Mouse (Mus musculus) small intestine, adult 2 months (tissue): ENCODE measurements around the gene Mybpc2. TPM values are rescaled to one million over a fixed set of nuclear protein-coding genes. Genes with fewer than 3 reads are reported as not detected.
A peak's percentile ranks its signal among the peaks of the same experiment; 100 is the strongest.

Experiments used
- H3K27ac ChIP-seq: fragments of 200-500 bp; 2 replicates; pipeline ENCODE4 v1.5.1; 2012; ENCODE audit warnings: low read depth, low read length, control low read depth, inconsistent platforms; ENCODE audit not compliant: insufficient read depth
- H3K27me3 ChIP-seq: fragments of 200-500 bp; 2 replicates; pipeline ENCODE4 v1.6.1; 2012; ENCODE audit warnings: mild to moderate bottlenecking, moderate library complexity, low read length, inconsistent platforms; ENCODE audit not compliant: control insufficient read depth, insufficient read depth
- H3K36me3 ChIP-seq: fragments of 200-500 bp; 2 replicates; pipeline ENCODE4 v1.6.1; 2012; ENCODE audit warnings: mild to moderate bottlenecking, low read length, control low read depth, inconsistent platforms; ENCODE audit not compliant: control insufficient read depth, insufficient read depth
- H3K4me1 ChIP-seq: fragments of 200-500 bp; 2 replicates; pipeline ENCODE4 v1.6.1; 2012; ENCODE audit warnings: low read length, inconsistent platforms, mixed read lengths; ENCODE audit not compliant: control insufficient read depth, insufficient read depth, insufficient read length
- H3K4me3 ChIP-seq: fragments of 200-500 bp; 2 replicates; pipeline ENCODE4 v1.5.1; 2012; ENCODE audit warnings: low read depth, mild to moderate bottlenecking, control low read depth, inconsistent platforms, low read length, moderate library complexity
- CTCF ChIP-seq: fragments of 200-500 bp; IDR thresholded peaks from 2 replicates; pipeline ENCODE4 v1.5.1; 2012; ENCODE audit warnings: low read depth, mild to moderate bottlenecking, control low read depth, inconsistent platforms, low read length, moderate library complexity, mixed read lengths; ENCODE audit not compliant: insufficient replicate concordance, insufficient read length; ENCODE audit errors: extremely low read depth
- POLR2A ChIP-seq: fragments of 200-500 bp; IDR thresholded peaks from 2 replicates; pipeline ENCODE4 v1.6.1; 2012; ENCODE audit warnings: low read depth, mild to moderate bottlenecking, control low read depth, inconsistent platforms, low read length, moderate library complexity
- WGBS: fragments of 180-500 bp; shearing (Covaris S2); methylation state at CpG from one replicate; pipeline ENCODE4 v1.1.7; 2018; 5-methylcytosine and 5-hydroxymethylcytosine counted together
- polyA plus RNA-seq: library from polyadenylated mRNA; depleted of rRNA; stranded (reverse); fragments of >200 nt; gene quantifications from 2 replicates; pipeline ENCODE4 v1.2.3, GENCODE M21; 2012; rRNA removed

Mybpc2 gene
- polyA plus RNA-seq, 1 experiment, result 0.13 TPM

GRCm38 (mm10) chr7:44462218-44463055 lies 62.0 kb downstream of the Mybpc2 start:
- WGBS, result 10% methylated on average over 76 of the region's 77 CpGs
- Histone ChIP-seq H3K4me1 (peaks cover 3% of the 10 kb centered on the region), H3K27me3 (peaks cover 24% of the 10 kb centered on the region), H3K27ac (no peak overlapping the region), H3K36me3 (no peaks in the 10 kb centered on the region), H3K4me3 (no peak overlapping the region)
- no peak for TF ChIP-seq POLR2A
- peak; percentile 27; the same call in 1 of the 2 replicates for TF ChIP-seq CTCF

DNA sequence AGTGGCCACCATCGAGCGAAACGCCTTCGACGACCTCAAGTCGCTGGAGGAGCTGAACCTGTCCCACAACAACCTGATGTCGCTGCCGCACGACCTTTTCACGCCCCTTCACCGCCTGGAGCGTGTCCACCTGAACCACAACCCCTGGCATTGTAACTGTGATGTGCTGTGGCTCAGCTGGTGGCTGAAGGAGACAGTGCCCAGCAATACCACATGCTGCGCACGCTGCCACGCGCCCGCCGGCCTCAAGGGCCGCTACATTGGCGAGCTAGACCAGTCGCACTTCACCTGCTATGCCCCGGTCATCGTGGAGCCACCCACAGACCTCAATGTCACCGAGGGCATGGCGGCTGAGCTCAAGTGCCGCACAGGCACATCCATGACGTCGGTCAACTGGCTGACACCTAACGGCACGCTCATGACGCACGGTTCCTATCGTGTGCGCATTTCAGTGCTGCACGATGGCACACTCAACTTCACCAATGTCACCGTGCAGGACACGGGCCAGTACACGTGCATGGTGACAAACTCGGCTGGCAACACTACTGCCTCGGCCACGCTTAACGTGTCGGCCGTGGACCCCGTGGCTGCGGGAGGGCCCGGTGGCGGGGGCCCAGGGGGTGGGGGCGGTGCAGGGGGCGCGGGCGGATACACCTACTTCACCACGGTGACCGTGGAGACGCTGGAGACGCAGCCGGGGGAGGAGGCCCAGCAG lies 62.8 kb downstream of the Mybpc2 start:
- H3K4me1 ChIP-seq, result peaks cover 2% of the 10 kb centered on the region
- no peak overlapping the region for H3K27ac ChIP-seq
- no peak overlapping the region for H3K4me3 ChIP-seq
- WGBS, result 42% methylated on average over 57 of the region's 57 CpGs
- peaks cover 24% of the 10 kb centered on the region for H3K27me3 ChIP-seq
- H3K36me3 ChIP-seq, result no peaks in the 10 kb centered on the region
- TF ChIP-seq CTCF (no peak), POLR2A (no peak)

- H3K36me3 ChIP-seq, result no peaks in the 10 kb centered on the region
- TF ChIP-seq POLR2A, result no peak
- peaks cover 2% of the 10 kb centered on the region for H3K4me1 ChIP-seq
- H3K4me3 ChIP-seq, result no peak overlapping the region
- WGBS, result 64% methylated on average over 31 of the region's 31 CpGs
- no peak overlapping the region for H3K27ac ChIP-seq
- peaks cover 24% of the 10 kb centered on the region for H3K27me3 ChIP-seq
Measured at GRCm38 (mm10) chr7:44460767-44461502, 63.5 kb downstream of the Mybpc2 start.

DNA sequence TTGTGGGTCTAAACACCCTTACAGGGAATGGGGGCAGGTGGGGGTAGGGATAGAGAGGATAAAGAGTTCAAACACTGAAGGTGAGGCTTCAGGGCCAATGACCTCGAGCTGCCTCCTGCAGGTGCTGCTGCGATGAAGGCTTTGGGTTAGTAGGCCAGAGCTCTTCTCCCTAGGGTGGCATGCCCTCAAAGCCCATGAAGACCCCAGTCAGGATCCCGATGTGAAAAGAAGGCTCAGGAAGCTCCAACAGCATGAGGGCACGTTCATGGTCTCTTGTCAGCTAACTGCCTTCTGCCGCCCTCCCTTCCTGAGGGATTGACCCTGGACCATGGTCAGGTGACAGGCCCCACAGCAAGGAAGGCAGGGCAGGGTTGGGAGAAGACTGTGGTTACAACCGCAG lies 64.4 kb downstream of the Mybpc2 start:
- H3K36me3 ChIP-seq, result no peaks in the 10 kb centered on the region
- H3K4me3 ChIP-seq, result no peak overlapping the region
- H3K27ac ChIP-seq, result no peak overlapping the region
- WGBS, result 63% methylated on average over 6 of the region's 6 CpGs
- peaks cover 24% of the 10 kb centered on the region for H3K27me3 ChIP-seq
- H3K4me1 ChIP-seq, result peaks cover 1% of the 10 kb centered on the region
- no peak for TF ChIP-seq POLR2A
- no peak for TF ChIP-seq CTCF

GRCm38 (mm10) chr7:44456302-44456701 lies 68.2 kb downstream of the Mybpc2 start:
- H3K4me3 ChIP-seq, result no peak overlapping the region
- no peaks in the 10 kb centered on the region for H3K36me3 ChIP-seq
- H3K4me1 ChIP-seq, result no peaks in the 10 kb centered on the region
- H3K27me3 ChIP-seq, result 0 out of 2 replicates have a peak, but pooled peaks cover 3% of the 10 kb centered on the region
- 53% methylated on average over 1 of the region's 1 CpGs for WGBS
- TF ChIP-seq POLR2A (no peak), CTCF (no peak)
- no peak overlapping the region for H3K27ac ChIP-seq

DNA sequence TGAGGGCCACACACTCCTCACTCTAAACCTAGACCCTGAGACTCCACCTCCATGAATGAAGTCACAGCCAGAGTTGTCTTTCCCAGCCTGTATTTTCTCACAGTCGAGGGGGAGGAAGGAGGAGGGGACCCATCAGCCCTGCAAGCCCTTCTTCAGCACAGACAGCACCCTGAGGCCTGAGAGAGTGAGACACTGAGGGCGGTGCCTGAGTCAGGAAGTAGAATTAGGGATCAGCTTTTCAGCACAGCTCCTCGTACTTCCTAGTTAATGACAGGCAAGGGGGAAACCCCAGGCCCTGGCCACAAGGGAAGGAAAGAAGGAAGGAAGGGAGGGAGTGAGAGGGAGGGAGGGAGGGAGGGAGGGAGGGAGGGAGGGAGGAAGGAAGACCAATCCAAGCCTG lies 71.2 kb downstream of the Mybpc2 start:
- TF ChIP-seq POLR2A (no peak), CTCF (no peak)
- H3K27me3 ChIP-seq, result no peaks in the 10 kb centered on the region
- no peaks in the 10 kb centered on the region for H3K4me1 ChIP-seq
- H3K27ac ChIP-seq, result no peak overlapping the region
- H3K4me3 ChIP-seq, result no peak overlapping the region
- no peaks in the 10 kb centered on the region for H3K36me3 ChIP-seq
- 6% methylated on average over 3 of the region's 3 CpGs for WGBS

Other genes with a start within 250 kb of the Mybpc2 start
- gene Clec11a, start 217.8 kb downstream of the Mybpc2 start, polyA plus RNA-seq, result 0.82 and 1.3 TPM in 2 replicates
- 0.81 and 2.1 TPM in 2 replicates for gene Shank1, start 214.4 kb downstream of the Mybpc2 start, polyA plus RNA-seq
- gene Syt3, start 140.6 kb downstream of the Mybpc2 start, polyA plus RNA-seq, result 1.1 and 1.8 TPM in 2 replicates
- 0.43 TPM in 1 of 2 replicates, not detected in the other for gene 1700008O03Rik, start 138.8 kb downstream of the Mybpc2 start, polyA plus RNA-seq
- 1.1 TPM in 2 replicates for gene Lrrc4b, start 95.6 kb downstream of the Mybpc2 start, polyA plus RNA-seq
- gene Aspdh, start 59.3 kb downstream of the Mybpc2 start, polyA plus RNA-seq, result 2.2 and 3.2 TPM in 2 replicates
- gene Josd2, start 56.7 kb downstream of the Mybpc2 start, polyA plus RNA-seq, result 85.6 and 99.2 TPM in 2 replicates
- 157 and 256 TPM in 2 replicates for gene Emc10, start 28.1 kb downstream of the Mybpc2 start, polyA plus RNA-seq
- gene Fam71e1, start 28.1 kb downstream of the Mybpc2 start, polyA plus RNA-seq, result 0.88 and 2.0 TPM in 2 replicates
- gene Spib, start 7.4 kb upstream of the Mybpc2 start, polyA plus RNA-seq, result 8.6 and 18.7 TPM in 2 replicates
- gene Pold1, start 24.2 kb upstream of the Mybpc2 start, polyA plus RNA-seq, result 27.3 and 46.9 TPM in 2 replicates
- 174 and 295 TPM in 2 replicates for gene Nr1h2, start 29.3 kb upstream of the Mybpc2 start, polyA plus RNA-seq
- gene Napsa, start 47.7 kb upstream of the Mybpc2 start, polyA plus RNA-seq, result 6.4 and 11.1 TPM in 2 replicates
- 3.1 and 3.4 TPM in 2 replicates for gene Kcnc3, start 66.0 kb upstream of the Mybpc2 start, polyA plus RNA-seq
- 196 and 563 TPM in 2 replicates for gene Myh14, start 146.2 kb upstream of the Mybpc2 start, polyA plus RNA-seq
- not detected in 2 replicates for gene Izumo2, start 184.1 kb upstream of the Mybpc2 start, polyA plus RNA-seq
- 20.4 and 40.3 TPM in 2 replicates for gene Vrk3, start 223.8 kb upstream of the Mybpc2 start, polyA plus RNA-seq
- 0.08 and 0.19 TPM in 2 replicates for gene Zfp473, start 226.4 kb upstream of the Mybpc2 start, polyA plus RNA-seq